Mouse (Mus musculus) neural tube, embryonic 15.5 days (tissue): ENCODE data around the gene Olfr3. TPM values are rescaled to one million over a fixed set of nuclear protein-coding genes. Genes with fewer than 3 reads are reported as not detected.

Experiments
- ATAC-seq: fragments of 200-750 bp; cut with Nextera tagmentation; 2 replicates; pipeline ENCODE4 v1.8.0; 2017; ENCODE audit warnings: mild to moderate bottlenecking, moderate TSS enrichment, moderate library complexity; ENCODE audit not compliant: low FRiP score
- H3K27ac ChIP-seq: fragments of 300-500 bp; sonication (generic); replicated peaks from 2 replicates; pipeline ENCODE4 v1.5.1; 2015; ENCODE audit warnings: mild to moderate bottlenecking, inconsistent platforms
- H3K27me3 ChIP-seq: fragments of 300-500 bp; sonication (generic); replicated peaks from 2 replicates; pipeline ENCODE4 v1.6.1; 2015; ENCODE audit warnings: inconsistent platforms
- H3K36me3 ChIP-seq: fragments of 300-500 bp; sonication (generic); 2 replicates; pipeline ENCODE4 v1.6.1; 2015; ENCODE audit warnings: inconsistent platforms
- H3K4me1 ChIP-seq: fragments of 300-500 bp; sonication (generic); 2 replicates; pipeline ENCODE4 v1.6.1; 2015; ENCODE audit warnings: inconsistent platforms
- H3K4me2 ChIP-seq: fragments of 300-500 bp; sonication (generic); 2 replicates; pipeline ENCODE4 v1.6.1; 2015; ENCODE audit warnings: inconsistent platforms, mild to moderate bottlenecking, moderate library complexity
- H3K4me3 ChIP-seq: fragments of 300-500 bp; sonication (generic); replicated peaks from 2 replicates; pipeline ENCODE4 v1.5.1; 2015; ENCODE audit warnings: mild to moderate bottlenecking, inconsistent platforms
- H3K9ac ChIP-seq: fragments of 300-500 bp; sonication (generic); replicated peaks from 2 replicates; pipeline ENCODE4 v1.6.1; 2015; ENCODE audit warnings: mild to moderate bottlenecking, inconsistent platforms
- H3K9me3 ChIP-seq: fragments of 300-500 bp; sonication (generic); replicated peaks from 2 replicates; pipeline ENCODE4 v1.6.1; 2016; ENCODE audit warnings: inconsistent platforms
- WGBS: fragments of 180-500 bp; shearing (Covaris S2); methylation state at CpG from one replicate; pipeline ENCODE4 v1.1.7; 2015; ENCODE audit warnings: mixed read lengths; 5-methylcytosine and 5-hydroxymethylcytosine counted together
- polyA plus RNA-seq: library from polyadenylated mRNA; unstranded; fragments of >200 nt; fragmentation: Nextera tagmentation; extraction: Ambion mirVana; gene quantifications from 2 replicates; pipeline ENCODE4 v1.2.1, GENCODE M21; 2015

Olfr3 gene
- not detected in 2 replicates for polyA plus RNA-seq

DNA sequence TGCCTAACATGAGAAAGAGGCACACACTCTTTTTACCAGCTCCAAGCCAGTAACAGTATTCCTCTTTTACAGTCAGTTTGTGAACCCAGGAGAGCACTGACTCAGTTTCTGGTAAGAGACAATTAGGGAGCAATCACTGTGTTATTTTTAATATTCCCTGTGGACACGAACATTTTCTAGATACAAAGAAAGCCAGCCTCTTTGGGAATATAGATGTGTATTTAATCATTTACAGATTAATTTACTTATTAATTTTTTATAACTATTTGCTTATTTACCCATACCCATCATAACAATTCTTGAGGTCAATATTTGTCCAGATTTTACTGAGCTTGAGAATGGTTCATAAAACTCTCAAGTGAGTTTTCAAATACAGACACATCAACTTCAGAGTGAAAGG, at the start of gene Olfr3:
Gene Olfr3 (minus strand): TSS at position 101 of the 400 bp plus-strand sequence.
- peaks cover 6% of the 10 kb centered on the region for H3K9me3 ChIP-seq
- H3K4me1 ChIP-seq: no peaks in the 10 kb centered on the region
- H3K27me3 ChIP-seq: no peaks in the 10 kb centered on the region
- no peak within 1 kb of the TSS for H3K27ac ChIP-seq
- ATAC-seq: no peak
- H3K9ac ChIP-seq: no peak within 1 kb of the TSS
- no peak within 1 kb of the TSS for H3K4me3 ChIP-seq
- 73% methylated on average over 1 of the region's 1 CpGs for WGBS
- H3K4me2 ChIP-seq: no peak within 1 kb of the TSS
- no peaks in the 10 kb centered on the region for H3K36me3 ChIP-seq

DNA sequence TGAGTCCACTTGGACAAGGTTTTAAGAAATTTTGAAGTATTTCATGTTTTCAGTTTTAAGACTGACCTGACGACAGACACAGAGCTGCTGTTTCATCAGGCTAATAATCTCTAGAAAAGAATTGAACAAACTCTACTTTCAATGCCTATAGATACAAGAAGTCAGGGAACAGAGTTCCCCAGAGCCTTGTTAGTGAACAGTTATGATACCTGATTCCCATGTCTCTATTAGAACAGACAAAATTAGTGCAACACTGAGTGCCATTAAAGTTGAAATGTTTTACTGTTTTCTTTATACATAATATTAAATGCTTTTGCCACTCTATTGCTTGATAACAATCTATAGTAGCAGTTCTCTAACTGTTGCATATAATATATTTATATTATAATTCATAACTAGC, 45.7 kb upstream of the Olfr3 start, which contains the start of gene Olfr351:
Gene Olfr351 (minus strand): TSS at position 101 of the 400 bp plus-strand sequence.
- no peaks in the 10 kb centered on the region for H3K27me3 ChIP-seq
- no peak for ATAC-seq
- H3K4me1 ChIP-seq: no peaks in the 10 kb centered on the region
- H3K4me3 ChIP-seq: no peak within 1 kb of the TSS
- WGBS: 81% methylated on average over 1 of the region's 1 CpGs
- H3K27ac ChIP-seq: no peak within 1 kb of the TSS
- peaks cover 13% of the 10 kb centered on the region; the same call in 1 of the 2 replicates for H3K9me3 ChIP-seq
- no peak within 1 kb of the TSS for H3K4me2 ChIP-seq
- no peak within 1 kb of the TSS for H3K9ac ChIP-seq
- H3K36me3 ChIP-seq: no peaks in the 10 kb centered on the region

DNA sequence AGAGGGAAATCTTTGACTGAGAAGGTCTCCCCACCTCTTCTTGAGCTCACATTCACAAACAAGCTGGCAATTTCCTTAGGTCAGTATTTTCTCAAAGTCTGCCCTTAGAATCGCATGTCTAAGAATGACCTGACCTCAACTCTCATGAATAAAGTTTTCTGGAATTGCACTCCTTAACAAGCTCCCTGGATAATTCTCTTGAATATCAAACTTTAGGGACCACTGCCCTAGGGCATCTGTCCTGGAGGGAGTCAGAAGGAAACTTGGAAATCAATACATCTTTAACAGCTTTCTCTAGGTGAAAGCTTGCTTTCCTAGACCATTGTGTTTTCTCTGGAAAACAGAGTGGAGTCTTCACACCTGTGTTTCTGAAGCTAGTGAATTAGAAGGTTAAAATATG, 29.2 kb upstream of the Olfr3 start, which contains the start of gene Olfr350:
Gene Olfr350 (plus strand): TSS at position 301 of the 400 bp plus-strand sequence.
- H3K27ac ChIP-seq: no peak within 1 kb of the TSS
- no peak within 1 kb of the TSS for H3K9ac ChIP-seq
- no peak within 1 kb of the TSS for H3K4me2 ChIP-seq
- 0 out of 2 replicates have a peak, but pooled peaks cover 14% of the 10 kb centered on the region for H3K9me3 ChIP-seq
- no peak within 1 kb of the TSS for H3K4me3 ChIP-seq
- 92% methylated on average over 1 of the region's 1 CpGs for WGBS
- no peaks in the 10 kb centered on the region for H3K36me3 ChIP-seq
- ATAC-seq: no peak
- no peaks in the 10 kb centered on the region for H3K27me3 ChIP-seq
- no peaks in the 10 kb centered on the region for H3K4me1 ChIP-seq

DNA sequence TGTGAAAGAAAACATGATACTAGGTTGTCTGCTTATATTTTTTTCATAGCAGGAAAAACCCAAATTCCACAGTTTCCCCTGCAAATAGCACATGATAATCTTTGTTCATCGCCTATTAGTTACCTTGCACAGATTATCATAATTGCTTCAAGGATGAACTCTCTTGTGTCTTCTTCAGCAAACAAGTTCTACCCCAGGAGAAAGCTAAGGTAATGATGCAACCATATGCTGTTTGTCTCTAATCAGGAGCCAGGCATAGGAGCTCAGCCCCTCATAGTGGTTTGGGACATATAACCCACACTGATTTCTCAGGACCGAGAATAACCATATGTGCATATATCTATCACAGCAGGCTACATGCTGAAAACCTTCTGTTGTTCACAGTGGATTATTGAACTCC, 26.6 kb downstream of the Olfr3 start, which contains the start of gene Olfr50:
Gene Olfr50 (plus strand): TSS at position 301 of the 400 bp plus-strand sequence.
- Histone ChIP-seq H3K4me2 (no peak within 1 kb of the TSS), H3K9ac (no peak within 1 kb of the TSS), H3K36me3 (no peaks in the 10 kb centered on the region), H3K9me3 (peaks cover 5% of the 10 kb centered on the region; the same call in 1 of the 2 replicates), H3K4me1 (no peaks in the 10 kb centered on the region), H3K27ac (no peak within 1 kb of the TSS), H3K4me3 (no peak within 1 kb of the TSS), H3K27me3 (no peaks in the 10 kb centered on the region)
- WGBS: 85% methylated on average over 2 of the region's 2 CpGs
- no peak for ATAC-seq

DNA sequence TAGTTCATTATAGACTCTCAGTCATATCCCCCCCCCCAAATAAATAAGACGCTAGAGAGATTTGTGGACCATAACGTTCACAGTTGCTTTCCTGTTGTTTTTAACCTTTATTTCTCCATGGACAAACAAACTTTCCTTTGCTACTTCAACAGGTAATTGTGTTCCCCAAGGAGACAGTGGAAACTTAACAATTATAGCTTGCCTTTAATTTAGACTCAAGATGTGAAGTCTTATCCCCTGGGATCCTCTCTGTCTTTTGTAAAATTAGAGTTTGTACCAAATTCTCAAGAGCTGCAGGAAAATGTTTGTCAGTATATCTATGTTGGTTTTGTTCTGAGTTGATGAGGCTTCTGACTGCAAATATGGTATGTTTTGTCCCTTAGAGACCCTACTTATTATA, 32.9 kb downstream of the Olfr3 start, which contains the start of gene Olfr348:
Gene Olfr348 (plus strand): TSS at position 301 of the 400 bp plus-strand sequence.
- no peak within 1 kb of the TSS for H3K9ac ChIP-seq
- H3K4me1 ChIP-seq: no peaks in the 10 kb centered on the region
- 83% methylated on average over 2 of the region's 2 CpGs for WGBS
- no peak for ATAC-seq
- no peaks in the 10 kb centered on the region for H3K36me3 ChIP-seq
- no peak within 1 kb of the TSS for H3K4me2 ChIP-seq
- no peak within 1 kb of the TSS for H3K27ac ChIP-seq
- no peaks in the 10 kb centered on the region for H3K27me3 ChIP-seq
- no peak within 1 kb of the TSS for H3K4me3 ChIP-seq
- 0 out of 2 replicates have a peak, but pooled peaks cover 5% of the 10 kb centered on the region for H3K9me3 ChIP-seq

Other genes with a start within 250 kb of the Olfr3 start
- gene Olfr345, start 177.0 kb downstream of the Olfr3 start, polyA plus RNA-seq: not detected in 2 replicates
- gene Olfr346, start 131.2 kb downstream of the Olfr3 start, polyA plus RNA-seq: not detected in 2 replicates
- not detected in 2 replicates for gene Olfr347, start 85.1 kb downstream of the Olfr3 start, polyA plus RNA-seq
- gene Olfr348, start 32.8 kb downstream of the Olfr3 start, polyA plus RNA-seq: not detected in 2 replicates
- gene Olfr50, start 26.5 kb downstream of the Olfr3 start, polyA plus RNA-seq: not detected in 2 replicates
- gene Olfr350, start 29.3 kb upstream of the Olfr3 start, polyA plus RNA-seq: not detected in 2 replicates
- not detected in 2 replicates for gene Olfr351, start 45.6 kb upstream of the Olfr3 start, polyA plus RNA-seq
- not detected in 2 replicates for gene Olfr352, start 51.4 kb upstream of the Olfr3 start, polyA plus RNA-seq
- not detected in 2 replicates for gene Olfr353, start 75.9 kb upstream of the Olfr3 start, polyA plus RNA-seq
- gene Olfr354, start 88.6 kb upstream of the Olfr3 start, polyA plus RNA-seq: not detected in 2 replicates
- gene Olfr355, start 111.9 kb upstream of the Olfr3 start, polyA plus RNA-seq: not detected in 2 replicates
- not detected in 2 replicates for gene Olfr356, start 120.1 kb upstream of the Olfr3 start, polyA plus RNA-seq
- gene Olfr357, start 176.8 kb upstream of the Olfr3 start, polyA plus RNA-seq: not detected in 2 replicates
- not detected in 2 replicates for gene Olfr358, start 192.3 kb upstream of the Olfr3 start, polyA plus RNA-seq
- gene Olfr360, start 248.7 kb upstream of the Olfr3 start, polyA plus RNA-seq: not detected in 2 replicates